Mouse (Mus musculus): ENCODE results near the gene Igsf8.

Gene Igsf8

DNA sequence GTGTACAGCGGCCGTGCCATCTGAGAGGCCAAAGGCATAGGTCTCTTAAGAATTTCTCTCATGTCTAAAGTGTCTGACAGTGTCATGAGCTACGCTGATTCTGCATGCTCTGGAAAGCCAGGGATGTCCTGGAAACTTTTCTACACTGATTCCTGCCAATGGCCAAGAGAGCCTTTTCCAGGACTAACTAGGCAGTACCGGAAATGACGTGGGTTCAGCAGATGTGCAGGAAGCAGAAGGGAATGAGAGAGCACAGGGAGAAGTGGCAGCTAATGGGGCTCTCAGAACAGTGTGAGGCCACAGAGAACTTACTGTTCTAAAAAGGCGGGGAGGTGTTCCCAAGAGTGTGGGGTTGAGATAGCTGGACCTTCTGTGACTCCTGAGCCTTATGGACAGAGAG is 11.9 kb downstream of the Igsf8 start:
- DNase-seq (ENCODE audit: low spot score), result no peak

DNA sequence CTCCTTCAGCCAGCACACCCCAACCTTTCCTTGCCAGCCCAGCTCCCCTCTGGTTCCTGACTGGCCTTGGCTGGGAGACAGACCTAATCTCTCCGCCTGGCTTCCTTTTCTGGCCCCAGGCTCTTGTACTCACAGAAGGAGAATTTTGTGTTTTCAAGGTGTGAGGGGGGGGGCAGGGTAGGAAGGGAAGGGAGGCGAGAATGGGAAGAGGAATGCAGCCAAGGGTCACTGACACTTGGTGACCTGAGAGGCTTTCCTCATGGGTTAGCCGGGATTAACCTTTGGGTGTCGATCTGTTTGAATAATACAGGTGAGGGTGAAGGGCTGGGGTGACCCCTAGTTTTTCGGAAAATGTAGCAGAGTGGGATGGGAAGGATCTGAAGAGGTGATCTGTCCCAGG is 12.7 kb downstream of the Igsf8 start:
- DNase-seq (ENCODE audit: low spot score), result no peak

DNA sequence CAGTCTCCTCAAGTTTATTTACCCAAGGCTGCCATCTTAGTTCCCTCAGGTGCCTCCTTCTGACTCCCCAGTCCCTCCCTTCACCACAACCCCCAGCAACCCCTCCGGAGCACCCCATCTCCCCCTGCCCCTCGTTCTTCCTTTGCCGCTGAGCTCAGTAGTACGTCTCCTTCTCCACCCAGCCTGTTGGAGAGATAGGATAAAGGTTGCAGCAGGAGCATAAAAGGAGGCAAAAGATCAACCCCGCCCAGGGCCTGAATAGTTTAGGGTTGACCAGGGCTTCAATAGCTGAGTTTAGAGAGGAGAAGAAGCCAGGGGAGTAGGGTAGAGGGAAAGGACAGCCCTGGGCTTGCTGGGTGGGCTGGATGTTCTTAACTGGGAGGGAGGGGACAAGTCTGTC is 13.1 kb downstream of the Igsf8 start:
- DNase-seq (ENCODE audit: low spot score), result no peak

DNA sequence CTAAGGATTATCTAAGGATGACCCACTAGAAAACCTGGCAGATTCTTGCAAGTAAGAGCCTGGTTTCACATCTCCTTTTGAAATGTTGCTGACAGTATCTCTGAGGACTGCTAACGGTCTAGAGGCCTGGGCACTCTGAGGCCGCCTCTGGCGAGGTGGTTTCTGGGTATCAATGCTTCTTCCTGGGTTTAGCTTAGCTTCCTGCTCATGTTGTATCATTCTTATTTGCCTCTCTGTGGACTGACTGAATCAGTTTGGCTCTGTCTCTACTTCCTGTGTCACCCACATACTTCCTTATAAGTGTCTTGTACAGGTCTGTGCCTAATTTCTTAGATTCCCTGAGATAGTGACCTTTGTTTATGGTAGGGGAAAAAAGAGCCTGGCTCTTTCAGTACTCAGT is 15.7 kb downstream of the Igsf8 start:
- DNase-seq (ENCODE audit: low spot score), result peak; percentile 20

DNA sequence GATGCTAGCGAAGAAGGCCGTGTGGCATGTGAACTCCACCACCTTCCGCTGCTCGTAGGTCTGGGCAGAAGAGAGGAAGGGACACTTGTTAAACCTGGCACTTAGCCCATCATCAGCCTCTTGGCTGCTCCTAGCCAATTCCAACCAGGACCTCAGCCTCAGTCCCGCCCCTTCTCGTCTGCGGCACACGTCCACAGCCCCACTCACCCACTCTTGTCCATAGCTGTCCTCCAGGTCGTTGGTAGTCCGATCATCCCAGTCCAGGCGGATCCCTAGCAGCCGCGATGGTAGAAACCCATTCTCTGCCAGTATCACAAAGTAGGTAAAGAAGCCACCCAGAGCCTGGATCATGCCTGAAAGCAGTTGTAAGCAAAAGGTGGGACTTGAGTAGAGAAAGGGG is 16.9 kb downstream of the Igsf8 start:
- DNase-seq (ENCODE audit: low spot score), result no peak

DNA sequence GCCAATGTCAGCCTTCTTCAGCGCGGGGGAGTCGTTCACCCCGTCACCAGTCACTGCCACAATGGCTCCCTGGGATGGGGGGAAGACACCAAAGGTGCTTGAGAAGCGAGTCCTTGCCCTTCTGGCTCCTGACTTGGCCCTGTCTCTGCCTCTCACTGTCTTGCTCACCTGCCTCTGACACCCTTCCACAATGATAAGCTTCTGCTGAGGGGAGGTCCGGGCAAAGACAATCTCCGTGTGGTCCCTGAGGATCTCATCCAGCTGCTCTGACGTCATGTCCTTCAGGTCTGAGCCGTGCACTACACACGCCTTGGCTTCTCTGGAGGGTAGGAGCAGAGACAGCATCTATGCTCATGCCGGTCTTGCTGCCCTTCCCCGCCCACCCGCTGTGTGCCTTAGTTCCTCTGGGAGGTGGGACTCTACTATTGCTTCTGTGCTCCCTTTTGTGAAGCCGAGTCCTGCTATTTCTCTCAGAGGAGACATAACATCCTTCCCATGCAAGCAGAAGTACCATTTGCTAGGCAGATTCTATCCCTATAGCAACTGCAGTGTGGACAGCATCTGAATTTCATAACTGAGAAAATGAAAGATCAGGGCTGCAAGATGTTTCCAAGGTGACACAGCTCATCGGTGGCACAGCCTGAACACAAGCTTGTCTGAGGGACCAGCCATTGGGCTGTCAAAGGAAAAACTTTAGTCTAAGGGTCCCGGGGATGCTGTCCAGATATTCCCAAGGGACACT is 18.5 kb downstream of the Igsf8 start:
- DNase-seq (ENCODE audit: low spot score), result no peak

DNA sequence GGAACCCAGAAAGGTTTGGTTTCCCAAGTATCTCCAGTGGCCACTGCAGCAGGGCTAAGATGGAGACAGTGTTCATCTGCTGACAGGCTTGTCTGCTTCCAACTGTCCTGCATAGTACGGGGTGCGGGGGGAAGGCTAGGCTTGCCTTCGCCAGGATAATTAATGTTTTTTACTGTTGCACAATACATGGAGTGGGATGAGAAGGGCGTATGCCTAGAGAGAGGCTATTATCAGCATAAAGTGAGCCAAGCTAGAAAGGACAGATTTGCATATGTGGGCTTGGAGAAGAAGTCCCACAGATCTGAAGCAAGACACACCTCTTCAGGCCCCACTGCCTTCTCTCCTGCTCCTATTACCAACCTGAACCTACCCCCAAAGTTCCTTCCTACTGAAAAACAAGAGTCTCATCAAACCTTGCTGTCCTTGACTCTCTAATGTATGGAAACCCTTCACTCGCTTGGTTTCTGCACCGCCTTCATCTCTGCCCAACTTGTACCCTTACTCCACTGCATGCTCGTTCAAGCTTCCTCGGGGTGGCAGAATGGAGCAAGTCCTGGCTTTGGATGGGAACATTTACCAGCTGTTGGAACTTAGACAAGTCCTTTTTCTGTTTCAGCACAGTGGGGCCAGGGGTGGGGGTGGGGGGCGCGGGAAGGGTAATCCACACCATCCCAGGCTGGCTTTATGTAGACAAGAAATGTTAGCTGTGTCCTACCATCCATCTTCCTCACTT is 20.2 kb downstream of the Igsf8 start:
- DNase-seq (ENCODE audit: low spot score), result no peak

DNA sequence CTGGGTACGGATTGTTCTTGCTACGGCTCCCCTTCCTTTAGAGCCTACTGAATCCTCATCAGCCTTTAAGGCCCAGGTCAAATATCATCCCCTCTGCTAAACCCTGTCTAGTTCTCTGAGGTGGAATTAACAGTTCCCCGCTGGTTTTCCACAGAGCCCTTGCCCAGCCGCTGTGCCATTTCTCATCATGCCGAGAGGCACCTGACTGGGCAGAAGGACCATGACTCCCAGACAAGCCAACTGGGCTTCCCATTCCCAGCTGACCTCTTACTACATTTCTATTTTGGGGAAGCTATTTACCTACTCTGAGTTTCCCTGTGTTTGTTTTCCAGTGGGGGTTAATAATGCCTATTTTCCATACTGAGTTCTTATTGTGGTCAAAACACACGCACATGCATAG is 21.6 kb downstream of the Igsf8 start:
- no peak for DNase-seq (ENCODE audit: low spot score)

DNA sequence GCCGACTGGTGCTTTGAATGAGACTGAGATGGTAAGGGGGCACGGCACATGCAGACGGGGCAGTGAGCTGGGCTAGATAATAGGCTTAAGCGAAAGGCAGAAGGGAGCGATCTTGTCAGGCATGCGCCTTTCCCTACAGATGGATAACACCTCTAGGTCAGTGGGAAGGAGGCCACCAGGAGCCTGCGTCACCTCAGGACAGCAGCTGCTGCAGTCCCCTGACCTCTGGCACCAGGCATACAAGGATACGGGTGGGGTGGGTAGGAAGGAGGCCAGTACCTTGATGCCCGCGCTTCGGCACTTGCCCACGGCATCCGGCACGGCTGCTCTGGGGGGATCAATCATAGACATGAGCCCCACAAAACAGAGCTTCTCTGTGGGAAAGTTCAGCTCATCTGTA is 22.8 kb downstream of the Igsf8 start:
- no peak for DNase-seq (ENCODE audit: low spot score)

DNA sequence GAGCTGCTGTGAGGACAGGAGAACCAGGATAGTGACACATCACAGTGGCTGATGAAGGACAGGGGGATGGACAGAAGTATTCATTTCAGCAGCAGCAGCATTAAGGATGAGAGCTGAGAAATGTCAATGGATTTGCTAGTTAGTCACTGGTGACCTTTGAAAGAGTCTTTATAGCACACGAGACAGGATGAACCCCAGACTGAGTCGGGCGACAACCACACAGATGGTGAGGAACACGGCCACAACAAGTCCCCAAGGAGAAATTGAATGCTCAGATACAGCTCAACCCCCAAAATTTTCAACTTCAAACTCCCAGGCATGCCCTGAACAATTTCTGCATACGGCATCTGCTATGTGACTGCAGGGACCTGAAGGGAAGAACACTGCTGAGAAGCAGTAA is 25.3 kb downstream of the Igsf8 start:
- no peak for DNase-seq (ENCODE audit: low spot score)

DNA sequence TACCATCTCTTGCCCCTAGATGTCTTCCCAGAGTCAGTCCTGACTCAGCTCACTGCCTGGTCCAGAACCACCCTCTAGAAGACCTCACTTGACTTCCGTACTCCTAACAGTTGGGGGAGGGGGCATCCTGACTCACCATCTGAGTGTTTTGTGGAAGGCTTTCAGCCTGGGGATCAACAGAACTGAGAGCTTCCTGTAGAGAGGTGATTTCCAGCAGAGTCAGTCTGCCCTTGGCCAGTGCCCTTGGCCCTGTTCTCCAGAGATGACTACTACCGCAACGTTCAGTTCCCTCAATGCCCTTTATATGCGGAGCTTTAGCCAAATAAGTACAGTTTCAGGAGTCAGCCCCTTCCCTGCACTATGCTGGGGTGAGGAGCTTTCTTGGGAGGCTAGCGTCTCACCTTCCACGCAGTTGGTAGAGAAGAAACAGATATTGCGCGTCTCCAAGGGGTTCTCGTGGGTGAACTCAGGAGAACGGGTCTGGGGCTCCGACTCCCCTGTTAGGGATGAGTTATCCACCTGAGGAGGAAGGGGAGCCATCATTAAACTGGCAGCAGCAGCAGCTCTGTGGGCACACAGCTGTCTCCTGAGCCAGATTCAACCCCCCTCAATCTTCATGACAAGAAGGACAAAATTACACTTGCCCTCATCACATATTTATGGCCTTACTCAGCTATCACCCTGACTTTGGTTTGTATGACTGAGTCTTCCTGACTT is 27.6 kb downstream of the Igsf8 start:
- DNase-seq (ENCODE audit: low spot score), result no peak

DNA sequence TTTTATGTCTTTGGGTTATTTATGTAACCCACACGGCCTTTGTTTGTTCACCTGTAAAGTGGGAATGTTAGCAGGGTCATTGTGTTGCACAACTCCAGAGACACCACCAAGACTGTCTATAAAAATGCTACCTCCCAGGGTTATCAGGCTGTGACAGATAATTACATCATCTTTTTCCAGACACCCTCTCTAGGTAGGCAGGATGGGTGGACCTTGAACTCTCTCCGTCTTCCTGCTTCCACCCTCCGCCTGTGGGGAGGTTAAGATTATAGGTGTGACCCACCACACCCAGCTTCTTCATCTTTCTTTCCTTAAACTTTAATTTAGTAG is 28.1 kb downstream of the Igsf8 start:
- no peak for DNase-seq (ENCODE audit: low spot score)

DNA sequence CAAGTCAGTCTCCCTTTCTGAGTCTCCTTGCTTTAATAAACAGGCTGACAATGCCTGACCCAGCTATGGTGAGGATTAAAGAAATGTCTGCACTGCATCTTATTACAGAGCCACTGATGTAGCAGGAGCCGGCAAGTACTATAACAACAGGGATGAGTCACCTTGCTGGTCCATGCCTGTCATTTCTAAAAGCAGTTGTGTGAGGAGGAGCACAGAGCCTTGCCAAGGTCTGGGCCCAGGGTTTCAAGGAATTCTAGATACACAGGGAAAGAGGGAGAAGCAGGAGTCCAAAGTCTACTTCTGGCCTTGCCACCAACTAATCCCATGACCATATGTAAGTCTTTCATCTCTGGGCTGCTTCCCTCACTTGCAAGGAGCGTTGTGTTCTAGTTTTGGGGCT is 31.4 kb downstream of the Igsf8 start:
- DNase-seq (ENCODE audit: low spot score), result no peak

DNA sequence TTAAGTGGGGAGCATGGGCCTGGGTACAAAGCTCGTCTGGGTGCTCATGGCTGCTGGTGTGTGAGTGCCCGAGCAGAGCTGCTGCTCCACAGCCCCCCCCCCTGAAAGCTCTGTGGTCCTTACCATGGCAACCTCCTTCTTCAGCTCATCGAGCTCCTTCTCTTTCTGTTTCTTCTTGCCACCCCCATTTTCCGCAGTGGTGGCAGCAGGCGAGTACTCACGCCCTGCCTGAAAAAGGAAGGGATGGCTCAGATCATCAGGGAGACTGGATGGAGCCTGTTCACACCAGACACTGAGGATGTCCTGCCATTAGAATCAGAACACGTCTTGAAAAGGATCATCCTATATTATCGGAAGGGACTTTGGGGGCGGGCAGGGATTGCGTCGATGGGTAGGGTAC is 32.0 kb downstream of the Igsf8 start:
- DNase-seq (ENCODE audit: low spot score), result no peak

DNA sequence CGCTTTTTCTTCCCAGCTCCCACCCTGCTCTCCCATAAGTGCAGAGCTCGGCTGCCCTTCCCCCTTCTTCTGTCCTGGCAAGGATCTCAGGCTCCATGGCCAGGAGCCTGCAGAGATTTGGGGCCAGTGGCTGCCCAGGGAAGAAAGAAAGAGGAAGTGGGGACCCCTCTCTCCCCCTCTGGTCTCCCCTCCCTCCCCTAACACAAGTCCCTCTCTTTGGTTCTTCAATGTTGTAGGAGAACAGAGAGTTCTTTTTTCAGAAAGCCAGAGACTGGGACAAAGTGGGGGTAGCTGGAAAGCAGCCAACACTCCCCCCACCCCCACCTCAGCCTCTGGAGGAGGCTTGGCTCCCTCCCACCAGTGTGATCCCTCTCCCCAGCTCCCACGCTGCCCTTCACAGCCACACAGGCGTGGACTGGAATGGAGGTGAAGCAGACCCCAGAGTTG is 34.3 kb downstream of the Igsf8 start:
- DNase-seq (ENCODE audit: low spot score), result no peak

DNA sequence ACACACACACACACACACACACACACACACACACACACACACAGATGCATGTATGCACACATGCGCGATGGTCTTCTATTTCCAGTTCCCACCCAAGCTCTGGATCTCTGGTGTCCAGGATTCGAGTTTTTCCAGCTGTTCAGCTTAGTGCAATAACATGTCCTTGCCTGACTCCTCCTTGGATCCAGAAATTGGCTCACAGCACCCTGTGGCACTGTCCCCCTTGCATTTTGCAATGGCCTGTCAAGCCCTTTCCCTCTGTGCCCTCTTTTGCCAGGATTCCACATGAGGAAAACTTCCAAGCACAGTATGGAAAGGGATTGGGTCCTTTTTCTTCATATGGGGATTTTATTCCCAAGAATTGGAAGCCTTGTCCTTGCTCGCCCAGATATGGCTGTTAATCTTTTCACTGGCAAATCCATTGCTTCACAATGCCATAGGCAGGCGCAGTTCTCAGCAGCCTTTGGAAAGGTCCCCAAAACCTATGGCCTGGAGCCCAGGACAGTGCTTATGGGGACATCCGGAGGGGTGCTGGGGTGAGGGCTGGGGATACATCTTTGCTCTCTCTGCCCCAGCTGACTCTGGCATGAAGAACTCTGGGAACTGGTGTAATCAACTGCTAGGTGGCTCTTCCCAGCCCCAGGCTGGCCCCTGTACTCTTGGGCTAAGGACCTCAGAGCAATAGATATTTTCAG is 35.5 kb downstream of the Igsf8 start:
- DNase-seq (ENCODE audit: low spot score), result no peak

DNA sequence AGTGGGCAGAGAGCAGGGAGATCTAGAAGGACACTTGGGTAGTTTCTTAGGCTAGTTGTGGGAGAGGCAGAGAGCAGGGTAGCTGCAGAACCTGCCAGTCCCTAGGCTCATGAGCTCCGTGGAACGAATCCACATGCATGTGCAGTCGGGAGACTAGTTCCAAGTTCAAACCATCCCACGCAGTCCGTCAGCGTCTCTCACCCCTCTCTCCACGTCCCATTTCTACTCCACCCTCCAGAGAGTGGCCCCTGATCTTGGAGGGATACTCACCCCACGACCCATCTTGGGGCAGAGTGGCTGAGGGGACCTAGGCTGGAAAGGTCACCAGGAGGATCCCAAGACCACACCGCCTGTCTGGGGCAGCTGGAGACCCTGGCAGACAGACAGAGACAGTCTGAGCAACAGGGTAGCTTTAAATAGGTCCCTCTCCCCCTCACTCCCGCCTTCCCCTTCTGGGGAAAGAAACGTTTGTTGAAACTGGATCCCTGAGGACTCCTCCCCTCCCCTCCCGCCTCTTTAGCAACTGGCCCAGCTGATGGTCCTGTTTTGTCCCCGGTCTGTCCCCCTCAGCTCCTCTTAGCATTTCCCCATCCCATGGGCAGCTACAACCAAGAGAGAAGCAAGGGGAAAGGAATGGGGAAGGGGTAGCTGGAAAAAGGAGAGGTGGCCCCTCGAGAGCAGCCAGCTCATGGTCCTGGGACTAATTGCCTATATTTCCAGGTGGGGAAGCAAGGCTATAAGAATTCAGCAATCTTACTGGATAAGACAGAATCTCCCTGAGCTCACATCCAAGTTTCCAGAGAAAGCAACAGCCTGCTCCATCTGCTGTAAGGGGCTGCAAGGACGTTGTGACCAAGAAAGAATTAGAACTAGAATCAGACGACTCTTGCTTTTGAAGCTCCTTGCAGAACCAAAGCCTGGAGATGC is 36.4 kb downstream of the Igsf8 start, which contains the start of gene Atp1a2:
TSS of gene Atp1a2 (minus strand) at position 454 of the 927 bp plus-strand sequence.
- DNase-seq (ENCODE audit: low spot score), result no peak

DNA sequence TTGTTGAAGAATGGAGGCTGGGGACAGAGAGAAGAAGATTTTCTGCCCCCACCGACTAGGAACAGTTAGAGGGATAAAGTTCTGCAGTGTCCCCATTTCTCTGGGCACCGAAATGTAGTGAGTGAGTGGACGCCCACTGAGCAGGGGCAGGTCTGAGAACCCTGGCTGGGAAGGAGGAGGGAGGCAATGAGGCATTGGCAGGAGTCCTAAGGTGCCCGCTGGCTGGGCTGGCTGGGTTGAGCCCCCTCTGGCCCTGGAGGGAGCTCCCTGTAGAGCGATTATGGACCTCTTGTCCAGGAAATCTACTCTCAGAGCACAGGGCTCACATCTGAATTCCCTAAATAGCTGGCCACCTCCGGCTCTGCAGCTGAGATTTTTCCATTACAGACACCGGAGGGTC is 38.1 kb downstream of the Igsf8 start:
- no peak for DNase-seq (ENCODE audit: low spot score)

DNA sequence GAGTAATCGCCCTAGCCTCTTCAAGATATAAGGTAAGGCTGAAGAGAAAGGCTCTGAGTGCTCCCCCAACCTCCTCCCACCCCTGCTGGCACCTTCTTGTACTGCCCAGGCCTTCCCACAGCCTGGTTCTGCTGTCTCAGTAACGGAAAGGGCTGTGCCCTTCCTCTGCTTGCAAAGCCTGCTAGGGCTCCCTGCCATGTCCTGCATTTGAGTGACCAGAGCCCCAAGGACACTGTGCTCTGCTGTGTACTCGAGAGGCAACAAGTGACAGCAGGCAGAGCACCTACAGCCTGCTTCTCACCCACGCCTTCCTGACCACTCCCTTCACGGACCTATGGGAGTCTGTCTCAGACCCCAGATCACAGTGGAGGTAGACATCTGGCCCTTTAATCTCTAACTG is 38.8 kb downstream of the Igsf8 start:
- no peak for DNase-seq (ENCODE audit: low spot score)

DNA sequence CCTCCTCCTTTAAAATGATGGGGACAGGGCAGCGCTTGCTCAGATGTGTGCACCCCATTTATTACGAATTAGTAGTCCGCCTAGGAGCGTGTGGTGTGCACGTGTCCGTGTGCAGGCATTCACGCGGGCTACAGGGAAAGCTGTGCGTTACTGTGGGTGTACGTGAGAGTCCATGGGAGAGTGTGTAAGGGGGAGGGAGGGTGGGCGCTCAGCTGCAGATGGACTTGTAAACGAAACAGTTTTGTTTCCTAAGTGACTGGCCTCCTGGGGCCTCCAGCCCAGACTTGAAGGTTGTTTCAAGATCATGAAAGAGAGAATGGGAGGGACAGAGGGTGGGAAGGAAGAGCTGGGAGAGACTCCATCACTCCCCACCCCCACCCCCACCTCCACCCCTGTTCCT is 39.7 kb downstream of the Igsf8 start:
- no peak for DNase-seq (ENCODE audit: low spot score)

DNA sequence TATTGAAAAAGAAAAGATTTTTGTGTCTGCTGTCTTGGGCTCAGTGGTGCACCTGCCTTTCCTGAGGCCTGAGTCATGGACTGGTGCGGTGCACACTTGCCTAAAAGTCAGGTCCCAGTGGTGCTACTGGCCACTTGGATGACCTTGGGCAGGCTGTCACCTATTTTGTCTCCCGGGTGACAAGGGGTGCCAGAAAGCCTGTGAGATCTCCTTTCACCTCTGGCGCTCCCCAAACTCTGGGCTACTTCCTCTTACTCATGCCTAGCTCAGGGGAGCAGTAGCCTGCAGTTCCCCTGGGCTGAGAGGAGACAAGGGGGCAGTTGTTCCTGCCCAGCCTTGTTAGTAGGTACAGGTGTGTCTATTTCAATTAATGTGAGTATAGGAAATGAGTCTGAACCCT is 40.9 kb downstream of the Igsf8 start:
- no peak for DNase-seq (ENCODE audit: low spot score)

DNA sequence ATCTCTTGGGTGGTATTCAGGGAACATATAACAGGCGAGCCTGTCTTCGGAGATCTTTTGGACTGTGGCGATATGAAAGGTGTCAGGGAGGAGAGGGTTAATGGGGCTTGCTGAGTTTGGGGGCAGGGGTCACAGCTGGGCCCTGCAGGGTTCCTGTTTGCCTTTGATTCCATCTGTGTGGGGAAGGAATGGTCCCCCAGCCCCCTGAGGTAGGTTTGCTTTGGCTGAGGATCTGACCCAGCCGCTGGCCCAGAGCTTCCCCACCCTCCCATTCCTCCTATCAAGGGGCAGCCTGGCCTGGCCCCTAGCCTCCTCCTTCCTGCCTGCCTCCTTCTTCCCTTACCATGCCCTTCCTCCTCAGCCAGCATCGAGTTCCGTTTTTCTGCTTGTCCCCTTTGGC is 41.4 kb downstream of the Igsf8 start:
- DNase-seq (ENCODE audit: low spot score), result no peak

Measured in spleen, adult 12 weeks (tissue).